Comparison of ENCODE assay signal across 35 mouse cellular contexts in the genomic region with DNA sequence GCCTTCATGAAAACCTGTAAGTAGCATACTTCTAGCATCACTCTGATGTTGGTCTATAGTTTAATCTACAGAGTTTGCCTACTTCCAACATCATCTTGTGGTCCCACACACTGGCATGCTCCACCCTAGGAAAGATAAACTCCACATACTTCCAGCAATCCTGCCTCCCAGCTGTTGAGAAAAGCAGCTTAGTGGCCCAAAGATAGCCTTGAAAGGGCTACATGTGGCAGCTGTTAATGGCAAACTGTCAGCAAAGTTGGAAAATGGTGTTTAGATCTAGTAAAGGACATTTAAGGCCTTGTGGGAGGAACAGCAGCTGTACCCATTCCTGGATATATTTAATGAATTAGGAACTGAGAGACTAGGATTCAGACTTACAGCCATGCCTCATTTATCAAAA.
"Had no signal": no experiment of that assay in that cellular context is flagged by ENCODE, and none has a peak within 500 bp of the region (broad histone marks: within the 10 kb centered on the region; RNA-seq: fewer than 3 reads in every experiment).

No protein-coding gene starts in this region.

- DNase-seq: heart, postnatal 14 days; heart, postnatal 36 days; heart, postnatal 4 days; kidney, adult 11 months; kidney, adult 18-20 months; kidney, adult 2 months; kidney, adult 8-10 months; kidney, adult 9 months; kidney, postnatal 10 days; kidney, postnatal 14 days; kidney, postnatal 25 days; kidney, postnatal 36 days; kidney, postnatal 4 days; layer of hippocampus, adult 9-11 months; layer of hippocampus, postnatal 36 days had no signal

- H3K9ac ChIP-seq: heart, embryonic 12.5 days; heart, embryonic 13.5 days; heart, embryonic 15.5 days; hindbrain, embryonic 12.5 days; hindbrain, embryonic 13.5 days; hindbrain, embryonic 14.5 days; hindbrain, embryonic 15.5 days; intestine, embryonic 15.5 days; kidney, embryonic 15.5 days had no signal

- H3K4me1 ChIP-seq: heart, embryonic 10.5 days; heart, embryonic 12.5 days; heart, embryonic 13.5 days; heart, embryonic 15.5 days; kidney, embryonic 15.5 days had no signal

- H3K4me2 ChIP-seq: heart, embryonic 11.5 days; heart, embryonic 12.5 days; heart, embryonic 13.5 days; heart, embryonic 15.5 days; hindbrain, embryonic 12.5 days; hindbrain, embryonic 13.5 days; hindbrain, embryonic 14.5 days; hindbrain, embryonic 15.5 days; intestine, embryonic 15.5 days; kidney, embryonic 15.5 days had no signal

- H3K27ac ChIP-seq: heart, embryonic 10.5 days; heart, embryonic 13.5 days; heart, embryonic 15.5 days; hindbrain, embryonic 10.5 days; hindbrain, embryonic 12.5 days; hindbrain, embryonic 13.5 days; hindbrain, embryonic 14.5 days; hindbrain, embryonic 15.5 days; hindbrain, postnatal 0 days; intestine, embryonic 15.5 days; kidney, embryonic 15.5 days; kidney, postnatal 0 days; layer of hippocampus, adult 2 months; left cerebral cortex, adult 2 months had no signal

- H3K36me3 ChIP-seq: heart, embryonic 10.5 days; heart, embryonic 12.5 days; heart, embryonic 13.5 days; heart, embryonic 15.5 days; hindbrain, embryonic 10.5 days; hindbrain, embryonic 12.5 days; hindbrain, embryonic 13.5 days; hindbrain, embryonic 15.5 days; intestine, embryonic 15.5 days; kidney, embryonic 15.5 days had no signal

- H3K4me3 ChIP-seq: heart, embryonic 10.5 days; heart, embryonic 12.5 days; heart, embryonic 13.5 days; heart, embryonic 15.5 days; hindbrain, embryonic 10.5 days; hindbrain, embryonic 12.5 days; hindbrain, embryonic 13.5 days; hindbrain, embryonic 15.5 days; intestine, embryonic 15.5 days; kidney, embryonic 15.5 days; layer of hippocampus, adult 2 months; left cerebral cortex, adult 2 months had no signal

- ATAC-seq: hindbrain, embryonic 16.5 days; hindbrain, postnatal 0 days; inflammation-experienced regulatory T-cells, adult 6 months; intestine, embryonic 15.5 days; intestine, embryonic 16.5 days; intestine, postnatal 0 days had no signal

- H3K27me3 ChIP-seq: heart, embryonic 12.5 days; heart, embryonic 13.5 days; heart, embryonic 15.5 days; hindbrain, embryonic 12.5 days; hindbrain, embryonic 13.5 days; hindbrain, embryonic 15.5 days; intestine, embryonic 15.5 days; kidney, embryonic 15.5 days had no signal

- H3K9me3 ChIP-seq: heart, embryonic 10.5 days; heart, embryonic 12.5 days; heart, embryonic 13.5 days; heart, embryonic 15.5 days; hindbrain, embryonic 10.5 days; hindbrain, embryonic 12.5 days; hindbrain, embryonic 13.5 days; hindbrain, embryonic 15.5 days; intestine, embryonic 15.5 days; kidney, embryonic 15.5 days had no signal
